Mouse (Mus musculus) ES-Bruce4 (cell line): ENCODE results near the gene Fam69a. TPM values are rescaled to one million over a fixed set of nuclear protein-coding genes. Genes with fewer than 3 reads are reported as not detected.

Source experiments
- H3K27ac ChIP-seq: 2 replicates; pipeline ENCODE4 v1.5.1; 2012; ENCODE audit warnings: low read length, inconsistent platforms; ENCODE audit not compliant: insufficient read depth
- H3K27me3 ChIP-seq: 2 replicates; pipeline ENCODE4 v1.6.1; 2012; ENCODE audit warnings: mild to moderate bottlenecking, low read length, inconsistent platforms; ENCODE audit not compliant: control insufficient read depth, poor library complexity, insufficient read depth, severe bottlenecking
- H3K36me3 ChIP-seq: 2 replicates; pipeline ENCODE4 v1.6.1; 2012; ENCODE audit warnings: inconsistent platforms, mild to moderate bottlenecking, low read length, moderate library complexity; ENCODE audit not compliant: control insufficient read depth, poor library complexity, insufficient read depth, severe bottlenecking
- H3K4me1 ChIP-seq: one replicate; pipeline ENCODE4 v1.8.1; 2011; ENCODE audit warnings: low read length; ENCODE audit not compliant: control insufficient read depth, insufficient read depth
- H3K4me3 ChIP-seq: 2 replicates; pipeline ENCODE4 v1.5.1; 2011; ENCODE audit warnings: low read depth, mild to moderate bottlenecking, low read length
- H3K9ac ChIP-seq: 2 replicates; pipeline ENCODE4 v1.6.1; 2012; ENCODE audit warnings: low read depth, mild to moderate bottlenecking, inconsistent platforms; ENCODE audit not compliant: poor library complexity, severe bottlenecking
- H3K9me3 ChIP-seq: replicated peaks from 2 replicates; pipeline ENCODE4 v1.6.1; 2012; ENCODE audit warnings: mild to moderate bottlenecking, low read length, inconsistent platforms; ENCODE audit not compliant: control insufficient read depth, poor library complexity, insufficient read depth, severe bottlenecking
- CTCF ChIP-seq: IDR thresholded peaks from one replicate; pipeline ENCODE4 v1.8.1; 2011; ENCODE audit warnings: low read depth, low read length
- EP300 ChIP-seq: IDR thresholded peaks from 2 replicates; pipeline ENCODE4 v1.6.1; 2011; ENCODE audit warnings: low read depth, low read length; ENCODE audit not compliant: insufficient read depth
- POLR2A ChIP-seq: IDR thresholded peaks from one replicate; pipeline ENCODE4 v1.8.1; 2011; ENCODE audit warnings: low read length; ENCODE audit not compliant: insufficient read depth
- polyA plus RNA-seq: library from polyadenylated mRNA; stranded (reverse); fragments of >200 nt; gene quantifications from 2 replicates; pipeline ENCODE4 v1.2.4, GENCODE M21; 2011; ENCODE audit warnings: low read depth; ENCODE audit not compliant: missing spikeins, insufficient read depth, insufficient read length

Fam69a gene
- polyA plus RNA-seq, 1 experiment = 7.8 TPM

GRCm38 (mm10) chr5:107909668-107910067 lies 77.2 kb downstream of the Fam69a start:
- Histone ChIP-seq H3K27ac (no peak overlapping the region), H3K4me1 (no peaks in the 10 kb centered on the region), H3K4me3 (no peak overlapping the region), H3K9ac (no peak overlapping the region), H3K9me3 (no peaks in the 10 kb centered on the region), H3K36me3 (peaks cover 41% of the 10 kb centered on the region), H3K27me3 (no peaks in the 10 kb centered on the region)
- TF ChIP-seq CTCF (no peak), POLR2A (no peak), EP300 (no peak)

- H3K4me3 ChIP-seq = no peak overlapping the region
- no peaks in the 10 kb centered on the region for H3K27me3 ChIP-seq
- TF ChIP-seq CTCF = no peak
- no peak for TF ChIP-seq EP300
- no peak for TF ChIP-seq POLR2A
- H3K27ac ChIP-seq = no peak overlapping the region
- H3K36me3 ChIP-seq = peaks cover 52% of the 10 kb centered on the region
- H3K9me3 ChIP-seq = no peaks in the 10 kb centered on the region
- H3K4me1 ChIP-seq = no peaks in the 10 kb centered on the region
- H3K9ac ChIP-seq = no peak overlapping the region
Observed at GRCm38 (mm10) chr5:107908514-107909110, 78.3 kb downstream of the Fam69a start.

- Histone ChIP-seq H3K27me3 (no peaks in the 10 kb centered on the region), H3K4me1 (no peaks in the 10 kb centered on the region), H3K9ac (peak overlapping the region; percentile 43; the same call in 1 of the 2 replicates), H3K27ac (peak overlapping the region; percentile 42), H3K4me3 (no peak overlapping the region), H3K36me3 (peaks cover 78% of the 10 kb centered on the region), H3K9me3 (no peaks in the 10 kb centered on the region)
- TF ChIP-seq EP300 = no peak
- no peak for TF ChIP-seq POLR2A
- no peak for TF ChIP-seq CTCF
Observed at GRCm38 (mm10) chr5:107904325-107904724, 82.6 kb downstream of the Fam69a start.

- TF ChIP-seq POLR2A = no peak
- TF ChIP-seq CTCF = no peak
- no peak for TF ChIP-seq EP300
- peaks cover 51% of the 10 kb centered on the region for H3K36me3 ChIP-seq
Observed at GRCm38 (mm10) chr5:107901014-107901615, 85.8 kb downstream of the Fam69a start.

GRCm38 (mm10) chr5:107900206-107901013 lies 86.5 kb downstream of the Fam69a start, which contains the start of gene Rpl5:
Gene Rpl5 (plus strand): TSS chr5:107900502.
- TF ChIP-seq EP300 = peak; percentile 47; the same call in 1 of the 2 replicates
- TF ChIP-seq CTCF = peak; percentile 82
- peak; percentile 78 for TF ChIP-seq POLR2A
- peak within 1 kb of the TSS; percentile 91 for H3K9ac ChIP-seq
- no peaks in the 10 kb centered on the region for H3K9me3 ChIP-seq
- peak within 1 kb of the TSS; percentile 87 for H3K27ac ChIP-seq
- peaks cover 44% of the 10 kb centered on the region for H3K36me3 ChIP-seq
- no peaks in the 10 kb centered on the region for H3K27me3 ChIP-seq
- H3K4me1 ChIP-seq = no peaks in the 10 kb centered on the region
- peak within 1 kb of the TSS; percentile 85 for H3K4me3 ChIP-seq

More at GRCm38 (mm10) chr5:107901014-107901615, 85.8 kb downstream of the Fam69a start:
- H3K4me1 ChIP-seq = no peaks in the 10 kb centered on the region
- H3K9me3 ChIP-seq = no peaks in the 10 kb centered on the region
- peak overlapping the region; percentile 13 for H3K27ac ChIP-seq
- no peaks in the 10 kb centered on the region for H3K27me3 ChIP-seq
- H3K9ac ChIP-seq = peak overlapping the region; percentile 91
- peak overlapping the region; percentile 85 for H3K4me3 ChIP-seq
